Comparison of ENCODE assay signal across 9 mouse cellular contexts in the genomic region with DNA sequence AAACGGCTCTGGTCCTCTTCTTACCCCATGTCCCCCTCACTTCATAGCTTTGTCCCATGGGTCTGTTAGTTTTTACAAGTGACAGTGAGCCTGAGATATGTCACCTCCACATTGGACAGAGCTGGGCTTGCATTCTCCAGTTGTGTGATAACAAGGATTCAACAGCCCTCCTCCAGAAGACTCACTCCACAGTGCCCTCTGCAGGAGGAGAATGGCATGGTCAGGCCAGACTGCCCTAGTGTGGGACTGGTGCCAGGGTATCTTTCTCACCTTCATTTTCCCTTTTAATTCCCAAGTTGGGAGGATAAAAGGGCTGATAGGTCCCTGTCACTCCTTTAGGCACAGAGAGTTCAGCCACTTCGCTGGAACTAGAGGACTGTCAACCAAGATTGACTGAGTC.
DNase-seq lines count a peak whose midpoint lies in the region; ATAC-seq and TF ChIP-seq lines count a peak whose summit lies in the region.
"Had no signal": no experiment of that assay in that cellular context is flagged by ENCODE, and none has a peak within 500 bp of the region (broad histone marks: within the 10 kb centered on the region; RNA-seq: fewer than 3 reads in every experiment).

No protein-coding gene starts in this region.

- no peaks in the 10 kb centered on the region for H3K36me3 ChIP-seq in MEL (ENCODE audit: control insufficient read depth in 1 of 2, insufficient read depth in 2 of 2, low read length in 2 of 2)
- H3K36me3 ChIP-seq in intestine, postnatal 0 days (ENCODE audit: control insufficient read depth, insufficient read depth), result no peaks in the 10 kb centered on the region; the same call in 1 of the 2 replicates
- H3K36me3 ChIP-seq in small intestine, adult 2 months (ENCODE audit: control insufficient read depth, insufficient read depth, low read length), result no peaks in the 10 kb centered on the region
- no peaks in the 10 kb centered on the region for H3K36me3 ChIP-seq in hindbrain, embryonic 16.5 days (ENCODE audit: control insufficient read depth, insufficient read depth, low read length)

- peak; percentile 37 for DNase-seq in kidney, adult 18-20 months
- DNase-seq in kidney, adult 11 months, result no peak
- peak; percentile 61 for DNase-seq in MEL (ENCODE audit: low read depth, low spot score)
- DNase-seq in cerebellum, postnatal 10 days, result peak; percentile 69 to 79
- DNase-seq in right cerebral cortex, adult 18-20 months, result no peak

- H3K27me3 ChIP-seq in MEL (ENCODE audit: control insufficient read depth in 1 of 2, insufficient read depth in 2 of 2, low read length in 2 of 2), result no peaks in the 10 kb centered on the region
- no peaks in the 10 kb centered on the region for H3K27me3 ChIP-seq in intestine, postnatal 0 days (replicated peaks; ENCODE audit: control insufficient read depth, insufficient read depth, low read length)
- H3K27me3 ChIP-seq in small intestine, adult 2 months (ENCODE audit: control insufficient read depth, insufficient read depth, low read length), result no peaks in the 10 kb centered on the region
- H3K27me3 ChIP-seq in hindbrain, embryonic 16.5 days (replicated peaks; ENCODE audit: control insufficient read depth, insufficient read depth, low read length), result no peaks in the 10 kb centered on the region

- peak; percentile 49 for TF ChIP-seq RAD21 in MEL (IDR thresholded peaks at IDR 0.05; ENCODE audit: low read depth, low read length)

- ATAC-seq in intestine, postnatal 0 days, result no peak
- ATAC-seq in hindbrain, embryonic 16.5 days, result no peak

- peak; percentile 79 to 92 (median 80) for TF ChIP-seq CTCF in MEL (IDR thresholded peaks at IDR 0.05 in 2 of 3, conservative IDR thresholded peaks at IDR 0.05 in 1 of 3; ENCODE audit: control insufficient read depth in 1 of 3, insufficient read depth in 1 of 3, low read depth in 2 of 3, low read length in 3 of 3, poor library complexity in 1 of 3, severe bottlenecking in 1 of 3)
- TF ChIP-seq CTCF in intestine, postnatal 0 days (IDR thresholded peaks at IDR 0.05; ENCODE audit: low read depth), result peak; percentile 73
- TF ChIP-seq CTCF in small intestine, adult 2 months (IDR thresholded peaks at IDR 0.05; ENCODE audit: extremely low read depth, insufficient read length, insufficient replicate concordance, low read depth, low read length), result peak; percentile 45; the same call in 1 of the 2 replicates

- no peak overlapping the region for H3K27ac ChIP-seq in MEL (ENCODE audit: control insufficient read depth, low read depth, low read length)
- H3K27ac ChIP-seq in intestine, postnatal 0 days (ENCODE audit: low read depth, low read length), result no peak overlapping the region
- no peak overlapping the region for H3K27ac ChIP-seq in small intestine, adult 2 months (ENCODE audit: insufficient read depth, low read depth, low read length)
- no peak overlapping the region for H3K27ac ChIP-seq in hindbrain, embryonic 16.5 days (ENCODE audit: low read depth, low read length)
- H3K27ac ChIP-seq: macrophage had no signal

- no peak for TF ChIP-seq POLR2A in MEL (IDR thresholded peaks at IDR 0.05; ENCODE audit: control insufficient read depth in 1 of 2, insufficient read depth in 1 of 2, low read depth in 1 of 2, low read length in 2 of 2, poor library complexity in 1 of 2)
- TF ChIP-seq POLR2A in small intestine, adult 2 months (IDR thresholded peaks at IDR 0.05; ENCODE audit: low read depth, low read length), result no peak

- TF ChIP-seq EP300 in MEL (IDR thresholded peaks at IDR 0.05; ENCODE audit: low read depth in 1 of 2, low read length in 2 of 2), result no peak

- no peak overlapping the region for H3K4me3 ChIP-seq in MEL (ENCODE audit: control insufficient read depth in 1 of 2, insufficient read depth in 1 of 2, low read depth in 2 of 2, low read length in 2 of 2)
- H3K4me3 ChIP-seq in intestine, postnatal 0 days (ENCODE audit: low read depth, low read length), result no peak overlapping the region
- no peak overlapping the region for H3K4me3 ChIP-seq in small intestine, adult 2 months (ENCODE audit: low read depth, low read length)
- no peak overlapping the region for H3K4me3 ChIP-seq in hindbrain, embryonic 16.5 days (ENCODE audit: low read length)

- no peak overlapping the region for H3K4me2 ChIP-seq in intestine, postnatal 0 days (replicated peaks; ENCODE audit: low read depth)
- H3K4me2 ChIP-seq in hindbrain, embryonic 16.5 days (ENCODE audit: low read length), result no peak overlapping the region

- 64% methylated on average over 2 of the region's 2 CpGs for WGBS in intestine, postnatal 0 days
- 79% methylated on average over 2 of the region's 2 CpGs for WGBS in small intestine, adult 2 months
- WGBS in hindbrain, embryonic 16.5 days, result 57% methylated on average over 2 of the region's 2 CpGs

- H3K79me2 ChIP-seq in MEL (ENCODE audit: control insufficient read depth, insufficient read depth, low read length, poor library complexity), result no peaks in the 10 kb centered on the region

- H3K9ac ChIP-seq in MEL (ENCODE audit: control insufficient read depth, low read depth, low read length, poor library complexity, severe bottlenecking), result no peak overlapping the region
- no peak overlapping the region for H3K9ac ChIP-seq in intestine, postnatal 0 days (ENCODE audit: low read depth, low read length)
- H3K9ac ChIP-seq in hindbrain, embryonic 16.5 days (ENCODE audit: low read depth, low read length), result no peak overlapping the region

- no peaks in the 10 kb centered on the region for H3K4me1 ChIP-seq in MEL (ENCODE audit: control insufficient read depth in 1 of 2, insufficient read depth in 2 of 2, low read length in 2 of 2)
- H3K4me1 ChIP-seq in intestine, postnatal 0 days (replicated peaks; ENCODE audit: control insufficient read depth, insufficient read depth, low read length), result no peaks in the 10 kb centered on the region
- no peaks in the 10 kb centered on the region for H3K4me1 ChIP-seq in small intestine, adult 2 months (ENCODE audit: control insufficient read depth, insufficient read depth, insufficient read length, low read length)
- peaks cover 2% of the 10 kb centered on the region; the same call in 1 of the 2 replicates for H3K4me1 ChIP-seq in hindbrain, embryonic 16.5 days (ENCODE audit: control insufficient read depth, insufficient read depth, low read depth, low read length)

- H3K9me3 ChIP-seq in MEL (replicated peaks; ENCODE audit: insufficient read depth, low read length), result no peaks in the 10 kb centered on the region
- no peaks in the 10 kb centered on the region for H3K9me3 ChIP-seq in intestine, postnatal 0 days (ENCODE audit: control insufficient read depth)
- no peaks in the 10 kb centered on the region for H3K9me3 ChIP-seq in hindbrain, embryonic 16.5 days (ENCODE audit: control insufficient read depth, low read length)

TF ChIP-seq in MEL, 35 proteins besides CTCF, POLR2A, EP300 and RAD21:
- TF ChIP-seq CHD1 (IDR thresholded peaks at IDR 0.05; ENCODE audit: low read depth, low read length), result no peak
- TF ChIP-seq SMC3 (IDR thresholded peaks at IDR 0.05; ENCODE audit: low read depth, low read length), result peak; percentile 74
TF ChIP-seq in MEL: peak in this region for 1.

Comparison
In these comparisons a context has a peak if more than half of its experiments do, and no peak if none do; other contexts are left out.
1. DNase-seq: peak in kidney, adult 18-20 months (single experiment), MEL (single experiment) and cerebellum, postnatal 10 days (2 of 2); none in kidney, adult 11 months (single experiment) and right cerebral cortex, adult 18-20 months (single experiment).
2. Peak in every context shown above with its lines, with median percentiles within 50 percentile points of each other: CTCF ChIP-seq.